8 mouse cellular contexts compared by ENCODE assay signal in the genomic region with DNA sequence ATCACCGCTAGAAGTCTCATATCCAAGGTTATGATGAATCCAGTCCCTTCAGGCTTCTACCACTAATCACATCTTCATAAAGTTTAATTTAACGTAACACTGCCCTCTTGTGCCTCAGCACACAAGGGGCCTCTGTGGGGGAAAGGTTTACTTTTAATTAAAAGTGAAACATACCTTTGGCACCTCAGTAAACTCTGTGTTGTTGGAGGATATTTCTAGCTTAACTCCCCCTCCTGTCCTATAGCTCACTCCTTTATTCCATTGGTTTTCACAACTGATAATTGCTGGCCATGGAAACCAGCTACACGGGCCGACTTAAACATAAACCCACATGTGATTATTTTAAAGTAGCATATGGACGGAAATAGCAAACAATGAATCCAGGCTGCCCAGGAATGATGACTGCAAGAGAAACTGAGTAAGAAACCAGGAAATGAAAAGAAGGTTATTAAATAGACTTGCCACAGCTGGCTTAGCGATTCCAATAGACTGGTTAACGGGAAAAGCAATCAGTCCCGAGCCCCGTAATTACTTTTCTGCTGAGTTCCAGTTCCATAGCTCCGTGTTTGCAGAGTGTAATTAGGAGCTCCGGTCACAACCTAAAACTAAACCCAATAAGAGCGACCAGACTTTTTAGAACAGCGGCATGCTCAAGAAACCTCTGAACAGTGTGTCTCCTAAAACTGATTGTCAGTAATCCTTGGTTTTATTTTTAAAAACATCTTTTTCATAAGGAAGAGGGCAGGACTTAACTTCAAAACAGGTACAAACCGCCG.
A peak's percentile ranks its signal among the peaks of the same experiment; 100 is the strongest.
DNase-seq lines count a peak whose midpoint lies in the region; ATAC-seq lines count a peak whose summit lies in the region.

No protein-coding gene starts in this region.

- no peaks in the 10 kb centered on the region for H3K36me3 ChIP-seq in forebrain, embryonic 13.5 days (ENCODE audit: poor library complexity, severe bottlenecking)

- ATAC-seq in forebrain, embryonic 13.5 days: 0 out of 2 replicates have a peak, but pooled peaks have one; percentile 33

- H3K4me1 ChIP-seq in forebrain, embryonic 13.5 days: peaks cover 11% of the 10 kb centered on the region; the same call in 1 of the 2 replicates

- no peak overlapping the region for H3K27ac ChIP-seq in forebrain, embryonic 13.5 days

- WGBS in forebrain, embryonic 13.5 days: 20% methylated on average over 15 of the region's 15 CpGs

- no peak overlapping the region for H3K4me3 ChIP-seq in forebrain, embryonic 13.5 days

- peak; percentile 25 for DNase-seq in gastrocnemius, adult 18-20 months (ENCODE audit: low spot score)
- DNase-seq in gastrocnemius, postnatal 10 days: no peak
- peak; percentile 18 for DNase-seq in 416B (ENCODE audit: low read depth)
- peak; percentile 30 for DNase-seq in kidney, postnatal 10 days
- DNase-seq in spleen, postnatal 14 days (ENCODE audit: low spot score in 2 of 2): no peak
- no peak for DNase-seq in adrenal gland, adult 8-10 months
- no peak for DNase-seq in spleen, postnatal 10 days (ENCODE audit: low spot score in 2 of 2)

- H3K27me3 ChIP-seq in forebrain, embryonic 13.5 days: no peaks in the 10 kb centered on the region

- H3K4me2 ChIP-seq in forebrain, embryonic 13.5 days: peak overlapping the region; percentile 42

- H3K9ac ChIP-seq in forebrain, embryonic 13.5 days: no peak overlapping the region

- no peaks in the 10 kb centered on the region for H3K9me3 ChIP-seq in forebrain, embryonic 13.5 days (replicated peaks)

Comparison
In these comparisons a context has a peak if more than half of its experiments do, and no peak if none do; other contexts are left out.
1. DNase-seq: peak in gastrocnemius, adult 18-20 months (single experiment), 416B (single experiment) and kidney, postnatal 10 days (single experiment); none in gastrocnemius, postnatal 10 days (single experiment), spleen, postnatal 14 days (0 of 2), adrenal gland, adult 8-10 months (single experiment) and spleen, postnatal 10 days (0 of 2).